Mouse (Mus musculus) right cerebral cortex, adult 18-20 months (tissue): ENCODE measurements around the gene Plscr3.

Experiments
- DNase-seq: peaks from one replicate; pipeline ENCODE4 v3.0.0; 2022; ENCODE audit warnings: mixed read lengths

The Plscr3 gene

DNA sequence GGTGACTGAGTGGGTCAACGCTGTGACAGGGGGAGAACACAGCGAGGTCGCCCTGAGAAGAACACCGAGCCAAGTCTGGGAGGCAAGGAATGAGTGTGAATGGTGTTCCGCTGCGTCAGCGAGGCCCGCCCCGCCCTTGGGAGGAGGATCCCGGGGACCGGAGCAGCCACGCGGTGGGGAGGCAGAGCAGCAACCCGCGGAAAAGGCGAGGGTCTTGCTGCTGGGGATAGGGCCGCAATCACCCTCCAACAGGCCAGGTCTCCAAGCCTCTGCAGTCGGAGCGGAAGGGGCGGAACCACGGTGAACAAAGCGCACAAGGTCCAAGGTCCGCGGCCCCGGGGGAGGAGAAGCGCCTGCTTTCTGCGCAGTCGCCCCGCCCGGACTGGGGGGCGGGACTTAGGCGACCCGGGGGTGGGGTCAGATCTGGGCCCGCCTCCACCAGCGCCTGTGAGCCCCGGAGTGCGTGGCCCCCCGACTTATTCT is at the start of gene Plscr3:
TSS of gene Plscr3 (plus strand) at position 179 of the 483 bp plus-strand sequence.
- peak; percentile 89 for DNase-seq

- no peak for DNase-seq
Observed at GRCm38 (mm10) chr11:69797924-69798323, 48.3 kb upstream of the Plscr3 start.

GRCm38 (mm10) chr11:69799394-69800137 is 46.6 kb upstream of the Plscr3 start:
- DNase-seq: no peak

DNA sequence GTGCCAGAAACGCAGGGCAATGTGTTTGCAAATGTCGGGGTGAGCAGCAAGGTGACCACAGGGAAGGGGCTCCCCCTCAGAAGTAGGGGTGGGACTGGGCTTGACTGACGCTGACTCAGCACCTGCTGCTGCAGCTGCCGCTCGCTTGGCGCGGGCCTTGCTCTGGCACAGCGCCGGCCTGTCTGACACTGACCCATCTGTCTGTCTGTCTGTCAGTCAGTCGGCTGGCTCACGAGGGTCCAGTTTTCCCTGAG is 46.1 kb upstream of the Plscr3 start:
- no peak for DNase-seq

DNA sequence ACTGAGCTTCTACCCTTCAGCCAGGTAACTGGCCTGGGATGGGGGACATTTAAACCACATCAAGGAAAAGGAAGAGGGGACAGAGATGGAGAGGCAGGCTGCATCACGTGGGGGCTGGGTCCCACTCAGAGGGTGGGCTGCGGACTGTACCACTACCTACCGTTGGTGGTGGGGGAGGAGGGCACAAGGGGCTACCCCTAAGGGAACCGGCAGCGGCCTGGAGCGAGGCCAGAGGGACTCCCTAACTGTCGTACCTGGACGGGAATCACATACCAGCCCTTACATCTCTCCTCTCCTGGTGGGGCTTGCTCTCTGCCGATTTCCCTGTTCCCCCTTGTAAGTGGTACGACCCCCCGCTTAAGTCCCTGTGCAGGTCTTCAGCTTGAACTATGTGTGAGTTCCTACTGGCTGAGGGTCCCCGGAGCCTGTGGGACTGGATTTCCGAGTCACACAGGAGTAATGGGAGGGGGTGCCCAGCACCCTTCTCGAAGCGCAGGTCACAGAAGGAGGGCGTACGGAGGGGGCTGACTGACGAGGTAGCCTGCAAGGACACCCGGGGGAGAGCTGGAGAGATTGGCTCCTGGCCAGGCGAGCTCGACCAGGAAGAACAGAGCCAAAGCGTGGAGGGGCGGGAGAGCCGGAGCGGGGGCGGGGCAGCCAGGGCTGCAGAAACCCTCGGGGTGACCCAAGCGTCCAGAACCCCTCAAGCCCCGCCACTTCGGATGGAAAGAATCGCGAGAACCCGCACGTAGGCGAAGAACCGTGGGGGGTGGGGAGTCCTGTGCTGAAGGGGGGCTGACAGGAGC is 45.6 kb upstream of the Plscr3 start:
- DNase-seq: no peak

DNA sequence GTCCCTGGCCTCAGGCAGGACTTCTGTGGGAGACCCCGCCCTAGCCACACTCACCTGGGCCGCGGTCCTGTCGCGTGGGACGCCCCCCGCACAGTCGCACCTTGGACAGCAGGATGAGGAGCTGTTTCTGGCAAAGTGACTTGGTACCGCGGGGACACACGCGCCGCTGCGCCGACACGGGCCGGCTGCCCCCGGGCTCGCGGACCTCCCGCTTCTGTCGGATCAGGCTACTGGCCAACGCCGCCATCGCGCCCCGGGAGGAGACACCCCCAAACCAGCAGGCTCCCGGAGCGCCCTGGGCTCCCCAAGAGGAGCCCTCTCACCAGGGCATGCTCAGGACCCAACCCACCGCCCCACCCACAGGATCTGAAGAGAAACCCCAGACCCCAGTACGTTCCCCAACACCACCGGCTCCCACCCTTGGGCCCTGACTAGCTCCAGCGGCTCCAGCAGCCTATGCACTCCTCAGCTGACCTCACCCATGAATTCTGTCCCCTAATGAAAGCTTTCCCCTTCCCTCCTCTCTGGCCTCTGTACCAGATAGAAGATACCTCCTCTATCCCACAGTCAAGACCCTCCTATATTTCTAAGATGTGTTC is 44.7 kb upstream of the Plscr3 start, which contains the start of gene Fgf11:
TSS of gene Fgf11 (minus strand) at position 479 of the 599 bp plus-strand sequence.
- no peak for DNase-seq

DNA sequence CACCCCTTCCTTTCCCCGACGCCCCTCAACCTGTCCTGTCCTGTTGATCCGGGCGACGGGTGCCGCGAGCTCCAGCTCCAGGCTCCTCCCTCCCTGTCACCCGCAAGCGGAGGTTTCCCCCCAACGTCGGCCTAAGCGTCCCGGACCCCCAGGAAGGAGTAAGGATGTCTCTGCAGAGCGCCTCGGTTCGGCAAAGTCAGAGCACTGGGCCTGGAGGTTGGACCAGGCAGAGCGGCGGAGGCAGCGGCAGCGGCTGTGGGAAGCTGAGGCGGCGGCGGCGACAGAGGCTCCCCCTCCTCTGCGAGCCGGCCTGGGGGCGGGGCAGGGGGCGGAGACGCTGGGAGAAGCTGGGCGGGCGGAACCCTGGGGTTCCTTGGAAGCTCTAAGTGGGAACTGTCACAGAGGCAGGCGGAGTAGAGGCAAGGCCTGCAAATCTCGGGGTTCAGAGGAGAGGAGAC is 43.5 kb upstream of the Plscr3 start:
- DNase-seq: peak; percentile 83

DNA sequence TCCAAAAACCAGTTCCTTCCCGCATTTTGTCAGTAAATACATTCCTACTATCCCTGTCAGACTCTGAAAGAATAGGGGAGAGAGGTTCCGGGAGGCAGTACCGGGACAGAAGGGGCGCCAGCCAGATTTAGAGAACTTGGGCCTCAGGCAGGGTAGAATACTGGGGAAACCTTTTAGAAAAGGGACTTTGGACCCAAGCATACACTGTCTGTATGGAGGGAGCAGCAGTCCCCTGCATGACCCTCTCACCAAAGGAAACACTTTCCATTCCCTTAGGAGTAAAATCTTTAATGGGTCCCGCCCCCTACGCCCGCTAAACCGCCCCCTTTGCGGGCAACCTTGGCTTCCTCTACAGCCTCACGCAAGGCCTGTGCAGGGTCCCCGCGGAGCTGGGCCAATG is 42.8 kb upstream of the Plscr3 start:
- no peak for DNase-seq

- peak; percentile 79 for DNase-seq
Observed at GRCm38 (mm10) chr11:69803786-69804651, 42.2 kb upstream of the Plscr3 start.

DNA sequence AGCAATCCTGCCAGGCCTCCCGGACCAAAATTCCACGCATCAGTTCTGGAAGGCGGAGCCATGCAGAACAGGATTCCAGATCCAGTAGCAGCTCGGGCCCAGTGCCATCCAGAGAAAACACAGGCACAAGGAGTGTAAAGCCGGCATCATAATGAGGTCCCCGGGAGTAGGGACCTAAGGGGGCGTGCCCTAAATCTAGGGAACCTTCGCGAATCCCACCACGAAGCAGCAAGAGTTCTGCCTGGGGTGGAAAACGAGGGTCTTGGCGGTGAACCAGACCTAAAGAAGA is 41.6 kb upstream of the Plscr3 start:
- DNase-seq: no peak

DNA sequence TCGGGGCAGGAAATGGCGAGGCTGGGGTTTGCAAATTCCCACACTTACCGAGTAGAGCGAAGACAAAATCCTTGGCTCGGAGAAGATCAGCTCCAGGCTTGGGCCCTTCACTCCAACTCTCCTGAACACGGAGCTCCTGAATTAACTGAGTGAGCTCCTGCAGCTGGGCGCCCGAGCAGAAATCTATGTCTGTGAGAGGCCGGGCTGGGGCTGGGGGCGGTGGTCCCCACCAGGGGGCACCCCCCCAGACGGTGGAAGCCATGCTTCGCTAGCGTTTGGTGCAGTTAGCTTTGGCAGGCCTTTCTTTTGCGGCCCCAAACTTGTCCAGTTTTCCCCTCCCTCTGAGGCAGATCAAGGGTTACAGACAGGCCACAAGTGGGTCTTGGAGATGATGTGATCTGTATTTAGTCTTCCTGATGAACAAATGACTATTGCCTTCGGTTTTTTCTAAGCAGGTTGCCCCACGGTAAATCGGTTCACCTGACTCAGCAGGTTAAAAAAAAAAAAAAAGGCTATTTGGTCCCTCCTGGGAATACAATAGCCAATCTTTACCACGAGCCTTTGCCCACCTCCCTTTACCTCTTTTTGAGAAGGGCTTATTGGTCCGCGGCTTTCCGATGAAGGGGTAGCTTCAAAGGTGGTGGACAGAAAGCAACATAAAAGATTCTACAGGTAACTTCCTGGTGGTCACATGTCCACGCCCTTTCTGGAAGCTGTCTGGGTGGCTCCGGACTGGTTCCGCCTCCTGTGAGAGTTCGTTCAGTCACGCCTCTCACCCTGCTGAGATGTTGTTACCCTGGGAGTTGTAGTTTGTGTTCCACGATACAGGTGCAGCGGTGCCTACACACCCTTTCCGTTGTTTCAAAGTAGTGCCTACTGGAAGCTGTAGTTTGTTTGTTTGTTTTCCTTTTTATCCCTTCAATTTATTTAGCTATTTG is 40.9 kb upstream of the Plscr3 start, which contains the start of gene Tmem102:
TSS of gene Tmem102 (minus strand) at position 653 of the 938 bp plus-strand sequence.
- DNase-seq: no peak

- DNase-seq: no peak
Observed at GRCm38 (mm10) chr11:69806378-69806777, 39.8 kb upstream of the Plscr3 start.

GRCm38 (mm10) chr11:69807641-69808040 is 38.5 kb upstream of the Plscr3 start:
- no peak for DNase-seq

GRCm38 (mm10) chr11:69810280-69810679 is 35.9 kb upstream of the Plscr3 start:
- no peak for DNase-seq

DNA sequence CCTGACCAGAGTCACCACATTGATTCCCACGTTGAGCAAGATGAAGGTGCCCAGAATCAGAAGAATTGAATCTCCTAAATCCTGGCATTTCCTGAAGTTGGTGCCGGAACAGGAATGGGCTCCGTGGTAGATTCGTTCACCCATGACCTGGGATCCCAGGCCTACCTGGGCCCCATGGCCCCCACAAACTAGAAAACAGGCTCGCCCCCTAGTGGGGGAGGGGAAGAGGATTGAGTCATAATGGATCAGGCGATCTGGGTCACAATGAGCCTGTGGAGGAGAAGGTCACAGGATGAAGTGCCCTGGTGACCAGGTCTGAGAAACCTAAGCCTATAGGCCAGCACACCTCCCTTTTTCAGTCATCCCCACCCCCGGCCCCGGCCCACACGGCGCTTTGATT is 31.0 kb upstream of the Plscr3 start, which contains the start of gene Gm39566:
TSS of gene Gm39566 (minus strand) at position 144 of the 400 bp plus-strand sequence.
- DNase-seq: no peak

DNA sequence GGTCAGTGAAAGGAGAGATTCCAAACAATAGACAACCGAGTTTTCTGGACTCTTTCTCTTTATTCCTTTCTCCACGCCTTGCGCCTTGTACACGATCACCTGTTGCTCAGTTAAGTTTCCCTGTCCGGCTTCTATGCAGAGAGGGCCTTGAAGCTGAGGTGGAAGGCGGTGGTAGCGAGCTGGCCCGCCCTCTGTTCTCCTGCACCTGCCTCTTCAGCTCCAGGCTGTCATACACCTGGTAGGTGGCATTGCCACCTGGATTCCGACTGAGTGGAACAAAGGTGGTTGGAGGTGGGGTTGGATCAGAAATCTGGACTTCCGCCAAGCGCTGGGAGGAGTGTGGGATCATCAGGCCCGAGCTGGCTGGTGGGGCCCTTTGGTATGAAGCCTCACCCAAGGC is 29.7 kb upstream of the Plscr3 start:
- no peak for DNase-seq

GRCm38 (mm10) chr11:69818365-69818764 is 27.8 kb upstream of the Plscr3 start, which contains the start of gene Spem2:
Gene Spem2 (minus strand): TSS chr11:69818465.
- no peak for DNase-seq

DNA sequence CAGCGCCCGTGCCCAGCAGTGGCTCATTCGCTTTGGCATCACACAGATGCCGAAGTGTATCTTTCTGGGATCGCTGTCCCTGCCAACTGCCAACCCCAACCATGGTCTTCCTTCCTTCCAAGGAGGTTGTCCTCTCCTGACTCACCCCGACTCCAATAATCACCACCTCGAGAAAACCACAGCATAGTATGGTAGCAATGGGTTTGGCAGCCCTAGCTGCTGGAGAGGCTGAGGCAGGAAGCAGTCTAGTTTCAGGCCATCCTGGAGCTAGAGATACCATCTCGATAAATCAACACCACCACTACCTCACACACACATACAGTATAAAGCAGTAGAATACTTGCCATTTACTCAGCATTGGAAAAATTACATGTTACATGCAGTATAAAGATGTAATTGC is 27.3 kb upstream of the Plscr3 start:
- no peak for DNase-seq

GRCm38 (mm10) chr11:69822080-69822479 is 24.1 kb upstream of the Plscr3 start, which contains the start of gene Spem1:
Gene Spem1 (minus strand): TSS chr11:69822180.
- no peak for DNase-seq

DNA sequence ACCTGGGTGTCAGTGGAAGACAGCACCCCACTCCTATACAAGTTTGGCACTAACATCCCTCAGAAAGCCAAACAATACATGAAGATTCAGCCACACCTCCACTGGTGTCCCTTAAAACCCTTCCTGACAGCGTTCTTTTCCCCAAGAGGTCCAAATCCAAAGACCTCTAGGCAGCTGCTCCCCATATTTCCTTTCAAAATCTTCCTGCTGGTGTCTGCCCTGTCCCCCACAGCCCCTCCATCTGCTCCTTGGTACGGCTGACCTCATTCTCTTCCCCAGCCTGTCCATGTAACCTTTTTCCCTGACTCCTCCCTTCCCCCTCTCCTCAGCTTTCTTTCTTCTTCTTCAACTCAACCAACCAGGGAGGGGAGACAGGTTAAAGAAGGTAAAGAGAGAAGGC is 22.7 kb upstream of the Plscr3 start:
- DNase-seq: no peak

GRCm38 (mm10) chr11:69828832-69829231 is 17.3 kb upstream of the Plscr3 start:
- no peak for DNase-seq
